Mouse (Mus musculus): ENCODE results near the gene Majin. TPM values are rescaled to one million over a fixed set of nuclear protein-coding genes. Genes with fewer than 3 reads are reported as not detected.

Gene Majin
- polyA plus RNA-seq, 1 experiment from 2014 or later: not detected

GRCm38 (mm10) chr19:6226135-6226534 is 41.9 kb downstream of the Majin start, which contains the start of gene Gpha2:
Gpha2 (plus strand) TSS chr19:6226380.
- no peak for TF ChIP-seq CTCF (IDR thresholded peaks at IDR 0.05)
- H3K27me3 ChIP-seq: no peaks in the 10 kb centered on the region
- ATAC-seq (no peak), DNase-seq (ENCODE audit: low read depth, low spot score) (no peak)
- in situ Hi-C loops (cut with MboI; ENCODE audit: low pct_unique_long_range_greater_than_20kb): no loop called here
- ChIA-PET CTCF (interaction anchor here (1.2 kb wide), 1 partner anchor 85 kb away, joined by 4 read pairs; the partner anchor contains the start of genes Arl2 and Batf2), POLR2A (interaction anchor here (0.6 kb wide), 1 partner anchor 84 kb away, joined by 3 read pairs; no protein-coding TSS in a partner anchor)

- TF ChIP-seq CTCF (IDR thresholded peaks at IDR 0.05): no peak
- in situ Hi-C loops (cut with MboI; ENCODE audit: low pct_unique_long_range_greater_than_20kb): no loop called here
- CTCF ChIA-PET: no interaction called here
- ATAC-seq (no peak), DNase-seq (ENCODE audit: low read depth, low spot score) (no peak)
- H3K27me3 ChIP-seq: no peaks in the 10 kb centered on the region
- POLR2A ChIA-PET: no interaction called here
Measured at GRCm38 (mm10) chr19:6226763-6227162, 42.6 kb downstream of the Majin start.

GRCm38 (mm10) chr19:6227864-6228263 is 43.7 kb downstream of the Majin start:
- H3K27me3 ChIP-seq: no peaks in the 10 kb centered on the region
- POLR2A ChIA-PET: interaction anchor here (0.7 to 1.8 kb wide), 4 partner anchors 9 to 161 kb away, joined by 3 to 4 read pairs (median 4); no protein-coding TSS in a partner anchor
- DNase-seq (ENCODE audit: low read depth, low spot score) (no peak), ATAC-seq (no peak)
- CTCF ChIA-PET: interaction anchor here (1.0 to 1.9 kb wide), 2 partner anchors 9 to 11 kb away, joined by 3 to 7 read pairs; no protein-coding TSS in a partner anchor
- in situ Hi-C loops (cut with MboI; ENCODE audit: low pct_unique_long_range_greater_than_20kb): no loop called here
- TF ChIP-seq CTCF (IDR thresholded peaks at IDR 0.05): no peak

GRCm38 (mm10) chr19:6230411-6230810 is 46.2 kb downstream of the Majin start:
- no peaks in the 10 kb centered on the region for H3K27me3 ChIP-seq
- POLR2A ChIA-PET: interaction anchor here (0.6 to 1.2 kb wide), 2 partner anchors 89 to 110 kb away, joined by 3 to 4 read pairs; partner anchors contain the start of genes Arl2 and Map4k2
- no peak for TF ChIP-seq CTCF (IDR thresholded peaks at IDR 0.05)
- no peak for DNase-seq (ENCODE audit: low read depth, low spot score)
- in situ Hi-C loops (cut with MboI; ENCODE audit: low pct_unique_long_range_greater_than_20kb): loop anchor here (5.0 kb wide), 1 partner anchor 73 kb away; no protein-coding TSS in a partner anchor
- ATAC-seq: no peak
- CTCF ChIA-PET: interaction anchor here (1.3 to 1.5 kb wide), 3 partner anchors 11 to 128 kb away, joined by 3 to 4 read pairs (median 3); partner anchors contain the start of genes Arl2 and Atg2a

GRCm38 (mm10) chr19:6231036-6231435 is 46.8 kb downstream of the Majin start:
- no peak for DNase-seq (ENCODE audit: low read depth, low spot score)
- no peaks in the 10 kb centered on the region for H3K27me3 ChIP-seq
- ChIA-PET POLR2A (interaction anchor here (1.0 to 1.2 kb wide), 2 partner anchors 74 to 89 kb away, joined by 4 read pairs; partner anchors contain the start of gene Arl2), CTCF (interaction anchor here (1.3 to 1.5 kb wide), 2 partner anchors 10 to 90 kb away, joined by 3 read pairs; partner anchors contain the start of genes Arl2 and Atg2a)
- ATAC-seq: no peak
- in situ Hi-C loops (cut with MboI; ENCODE audit: low pct_unique_long_range_greater_than_20kb): loop anchor here (5.0 kb wide), 1 partner anchor 74 kb away; no protein-coding TSS in a partner anchor
- TF ChIP-seq CTCF (IDR thresholded peaks at IDR 0.05): no peak

- CTCF ChIA-PET: interaction anchor here (0.7 to 1.3 kb wide), 2 partner anchors 67 to 92 kb away, joined by 3 to 5 read pairs; partner anchors contain the start of gene Arl2
- POLR2A ChIA-PET: interaction anchor here (0.8 to 3.1 kb wide), 3 partner anchors 13 to 93 kb away, joined by 3 to 16 read pairs (median 5); partner anchors contain the start of genes Arl2 and Batf2
- in situ Hi-C loops (cut with MboI; ENCODE audit: low pct_unique_long_range_greater_than_20kb): loop anchor here (5.0 kb wide), 1 partner anchor 76 kb away; no protein-coding TSS in a partner anchor
- ATAC-seq (peak; percentile 66), DNase-seq (ENCODE audit: low read depth, low spot score) (no peak)
- TF ChIP-seq CTCF (IDR thresholded peaks at IDR 0.05): no peak
- no peaks in the 10 kb centered on the region for H3K27me3 ChIP-seq
Measured at GRCm38 (mm10) chr19:6233647-6234046, 49.5 kb downstream of the Majin start.

GRCm38 (mm10) chr19:6234337-6235083 is 50.3 kb downstream of the Majin start:
- ChIA-PET CTCF (interaction anchor here (1.3 to 1.9 kb wide), 2 partner anchors 18 to 68 kb away, joined by 5 to 6 read pairs; no protein-coding TSS in a partner anchor), POLR2A (interaction anchor here (0.8 to 3.1 kb wide), 5 partner anchors 12 to 106 kb away, joined by 3 to 16 read pairs (median 3); partner anchors contain the start of genes Arl2, Batf2 and Snx15)
- no peaks in the 10 kb centered on the region for H3K27me3 ChIP-seq
- ATAC-seq (no peak), DNase-seq (ENCODE audit: low read depth, low spot score) (no peak)
- no peak for TF ChIP-seq CTCF (IDR thresholded peaks at IDR 0.05)
- in situ Hi-C loops (cut with MboI; ENCODE audit: low pct_unique_long_range_greater_than_20kb): loop anchor here (5.0 kb wide), 1 partner anchor 77 kb away; no protein-coding TSS in a partner anchor

GRCm38 (mm10) chr19:6235084-6236052 is 51.2 kb downstream of the Majin start, which contains the start of gene Ppp2r5b:
Ppp2r5b (minus strand) TSS chr19:6235872.
- DNase-seq (ENCODE audit: low read depth, low spot score) (no peak), ATAC-seq (peak; percentile 37)
- in situ Hi-C loops (cut with MboI; ENCODE audit: low pct_unique_long_range_greater_than_20kb): no loop called here
- TF ChIP-seq CTCF (IDR thresholded peaks at IDR 0.05): no peak
- H3K27me3 ChIP-seq: no peaks in the 10 kb centered on the region
- POLR2A ChIA-PET: interaction anchor here (0.8 to 3.1 kb wide), 5 partner anchors 14 to 107 kb away, joined by 3 to 16 read pairs (median 3); partner anchors contain the start of genes Arl2, Batf2 and Snx15
- CTCF ChIA-PET: interaction anchor here (1.1 to 1.9 kb wide), 2 partner anchors 18 to 94 kb away, joined by 5 to 6 read pairs; partner anchors contain the start of genes Arl2 and Batf2

GRCm38 (mm10) chr19:6236053-6236441 is 51.9 kb downstream of the Majin start:
- POLR2A ChIA-PET: interaction anchor here (0.8 to 3.1 kb wide), 3 partner anchors 63 to 95 kb away, joined by 3 to 16 read pairs (median 3); partner anchors contain the start of genes Arl2 and Batf2
- TF ChIP-seq CTCF (IDR thresholded peaks at IDR 0.05): no peak
- CTCF ChIA-PET: interaction anchor here (1.1 to 1.9 kb wide), 2 partner anchors 17 to 95 kb away, joined by 5 to 6 read pairs; partner anchors contain the start of genes Arl2 and Batf2
- DNase-seq (ENCODE audit: low read depth, low spot score) (no peak), ATAC-seq (peak; percentile 68)
- no peaks in the 10 kb centered on the region for H3K27me3 ChIP-seq
- in situ Hi-C loops (cut with MboI; ENCODE audit: low pct_unique_long_range_greater_than_20kb): no loop called here

All from Patski (cell line).